Mouse (Mus musculus): ENCODE results near the gene Ugt2b36. TPM values are rescaled to one million over a fixed set of nuclear protein-coding genes. Genes with fewer than 3 reads are reported as not detected.
"Not testable (repeated sequence)": the region's sequence is repeated elsewhere in the genome, so short reads cannot be mapped to it uniquely, and the experiment has no call there.

The Ugt2b36 gene
- total RNA-seq (2017) = not detected in 2 replicates

GRCm38 (mm10) chr5:87092346-87093027 lies at the start of gene Ugt2b36:
TSS of gene Ugt2b36 (minus strand) at chr5:87092555.
- ATAC-seq (ENCODE audit: extremely low read depth, insufficient number of reproducible peaks, low FRiP score, poor library complexity, severe bottlenecking) = no peak

GRCm38 (mm10) chr5:87140196-87140595 lies 47.8 kb upstream of the Ugt2b36 start, which contains the start of gene Ugt2b5:
TSS of gene Ugt2b5 (minus strand) at chr5:87140318.
- ATAC-seq (ENCODE audit: extremely low read depth, insufficient number of reproducible peaks, low FRiP score, poor library complexity, severe bottlenecking) = not testable (repeated sequence)

- ATAC-seq (ENCODE audit: extremely low read depth, insufficient number of reproducible peaks, low FRiP score, poor library complexity, severe bottlenecking) = not testable (repeated sequence)
Observed at GRCm38 (mm10) chr5:87103697-87104096, 11.3 kb upstream of the Ugt2b36 start.

GRCm38 (mm10) chr5:87091111-87091510 lies 1.2 kb downstream of the Ugt2b36 start:
- ATAC-seq (ENCODE audit: extremely low read depth, insufficient number of reproducible peaks, low FRiP score, poor library complexity, severe bottlenecking) = no peak

GRCm38 (mm10) chr5:87089264-87089663 lies 3.1 kb downstream of the Ugt2b36 start:
- ATAC-seq (ENCODE audit: extremely low read depth, insufficient number of reproducible peaks, low FRiP score, poor library complexity, severe bottlenecking) = no peak

- ATAC-seq (ENCODE audit: extremely low read depth, insufficient number of reproducible peaks, low FRiP score, poor library complexity, severe bottlenecking) = no peak
Observed at GRCm38 (mm10) chr5:87086269-87086668, 6.1 kb downstream of the Ugt2b36 start.

DNA sequence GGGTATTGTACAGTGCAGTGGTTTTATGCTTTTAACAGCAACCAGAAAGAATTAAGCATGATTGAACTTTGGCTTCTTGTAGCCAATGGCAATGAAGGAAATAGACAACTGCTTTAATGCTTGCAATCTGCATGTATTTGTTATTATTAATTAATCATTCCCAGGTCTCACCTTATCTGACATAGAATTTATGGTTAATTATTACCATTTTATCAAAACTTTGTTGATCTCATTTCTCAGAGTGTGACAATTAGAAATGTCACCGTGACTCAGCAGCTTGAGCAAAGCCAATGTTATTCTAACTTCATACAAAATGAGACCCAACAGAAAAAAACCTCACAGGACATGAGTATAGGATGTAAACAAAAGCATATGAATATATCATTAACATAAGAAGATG lies 61.7 kb downstream of the Ugt2b36 start:
- no peak for ATAC-seq (ENCODE audit: extremely low read depth, insufficient number of reproducible peaks, low FRiP score, poor library complexity, severe bottlenecking)

GRCm38 (mm10) chr5:87027359-87027758 lies 65.0 kb downstream of the Ugt2b36 start:
- ATAC-seq (ENCODE audit: extremely low read depth, insufficient number of reproducible peaks, low FRiP score, poor library complexity, severe bottlenecking) = no peak

Other genes starting within 250 kb of the Ugt2b36 start
- not detected in 2 replicates for gene Ugt2b34, start 185.6 kb downstream of the Ugt2b36 start, total RNA-seq (2017)
- not detected in 2 replicates for gene Ugt2b1, start 166.0 kb downstream of the Ugt2b36 start, total RNA-seq (2017)
- gene Ugt2b35, start 91.7 kb downstream of the Ugt2b36 start, total RNA-seq (2017) = not detected in 2 replicates
- not detected in 2 replicates for gene Ugt2b5, start 47.8 kb upstream of the Ugt2b36 start, total RNA-seq (2017)
- gene Ugt2b37, start 162.2 kb upstream of the Ugt2b36 start, total RNA-seq (2017) = not detected in 2 replicates
- gene Ugt2a3, start 244.6 kb upstream of the Ugt2b36 start, total RNA-seq (2017) = not detected in 2 replicates

Measured in neutrophil, adult 5-6 weeks (primary cell).